Mouse (Mus musculus): ENCODE data around the gene Kcna2.

Gene Kcna2

GRCm38 (mm10) chr3:107100811-107101455 lies at the start of gene Kcna2:
TSS of gene Kcna2 (plus strand) at chr3:107101146.
- no peak for DNase-seq (ENCODE audit: low read depth, low spot score)

GRCm38 (mm10) chr3:107061468-107061867 lies 39.5 kb upstream of the Kcna2 start:
- DNase-seq (ENCODE audit: low read depth, low spot score), result no peak

GRCm38 (mm10) chr3:107062771-107063170 lies 38.2 kb upstream of the Kcna2 start:
- DNase-seq (ENCODE audit: low read depth, low spot score), result no peak

GRCm38 (mm10) chr3:107065510-107066095 lies 35.3 kb upstream of the Kcna2 start:
- DNase-seq (ENCODE audit: low read depth, low spot score), result peak; percentile 27

GRCm38 (mm10) chr3:107066165-107066850 lies 34.6 kb upstream of the Kcna2 start:
- no peak for DNase-seq (ENCODE audit: low read depth, low spot score)

- no peak for DNase-seq (ENCODE audit: low read depth, low spot score)
Measured at GRCm38 (mm10) chr3:107067245-107067644, 33.7 kb upstream of the Kcna2 start.

GRCm38 (mm10) chr3:107073863-107074262 lies 27.1 kb upstream of the Kcna2 start:
- DNase-seq (ENCODE audit: low read depth, low spot score), result no peak

- no peak for DNase-seq (ENCODE audit: low read depth, low spot score)
Measured at GRCm38 (mm10) chr3:107075705-107076104, 25.2 kb upstream of the Kcna2 start.

- no peak for DNase-seq (ENCODE audit: low read depth, low spot score)
Measured at GRCm38 (mm10) chr3:107076658-107077057, 24.3 kb upstream of the Kcna2 start.

- no peak for DNase-seq (ENCODE audit: low read depth, low spot score)
Measured at GRCm38 (mm10) chr3:107077101-107077500, 23.8 kb upstream of the Kcna2 start.

- no peak for DNase-seq (ENCODE audit: low read depth, low spot score)
Measured at GRCm38 (mm10) chr3:107080803-107081202, 20.1 kb upstream of the Kcna2 start.

GRCm38 (mm10) chr3:107081227-107081626 lies 19.7 kb upstream of the Kcna2 start:
- no peak for DNase-seq (ENCODE audit: low read depth, low spot score)

GRCm38 (mm10) chr3:107084586-107084985 lies 16.4 kb upstream of the Kcna2 start:
- no peak for DNase-seq (ENCODE audit: low read depth, low spot score)

- no peak for DNase-seq (ENCODE audit: low read depth, low spot score)
Measured at GRCm38 (mm10) chr3:107087410-107087809, 13.5 kb upstream of the Kcna2 start.

- peak; percentile 75 for DNase-seq (ENCODE audit: low read depth, low spot score)
Measured at GRCm38 (mm10) chr3:107088820-107089219, 12.1 kb upstream of the Kcna2 start.

- DNase-seq (ENCODE audit: low read depth, low spot score), result no peak
Measured at GRCm38 (mm10) chr3:107089475-107089874, 11.5 kb upstream of the Kcna2 start.

- DNase-seq (ENCODE audit: low read depth, low spot score), result no peak
Measured at GRCm38 (mm10) chr3:107090001-107090400, 10.9 kb upstream of the Kcna2 start.

GRCm38 (mm10) chr3:107090403-107091150 lies 10.4 kb upstream of the Kcna2 start:
- no peak for DNase-seq (ENCODE audit: low read depth, low spot score)

GRCm38 (mm10) chr3:107094028-107094427 lies 6.9 kb upstream of the Kcna2 start:
- DNase-seq (ENCODE audit: low read depth, low spot score), result no peak

- DNase-seq (ENCODE audit: low read depth, low spot score), result no peak
Measured at GRCm38 (mm10) chr3:107096269-107096731, 4.6 kb upstream of the Kcna2 start.

- DNase-seq (ENCODE audit: low read depth, low spot score), result no peak
Measured at GRCm38 (mm10) chr3:107099866-107100265, 1.1 kb upstream of the Kcna2 start.

GRCm38 (mm10) chr3:107101456-107101786 lies 475 bp downstream of the Kcna2 start:
- no peak for DNase-seq (ENCODE audit: low read depth, low spot score)
